Mouse (Mus musculus): ENCODE results near the gene Fam241a.

Gene Fam241a

GRCm38 (mm10) chr3:127895792-127896541 is at the start of gene Fam241a:
Gene Fam241a (minus strand): TSS chr3:127896324.
- peak; percentile 85 for DNase-seq (ENCODE audit: low read depth, low spot score)

DNA sequence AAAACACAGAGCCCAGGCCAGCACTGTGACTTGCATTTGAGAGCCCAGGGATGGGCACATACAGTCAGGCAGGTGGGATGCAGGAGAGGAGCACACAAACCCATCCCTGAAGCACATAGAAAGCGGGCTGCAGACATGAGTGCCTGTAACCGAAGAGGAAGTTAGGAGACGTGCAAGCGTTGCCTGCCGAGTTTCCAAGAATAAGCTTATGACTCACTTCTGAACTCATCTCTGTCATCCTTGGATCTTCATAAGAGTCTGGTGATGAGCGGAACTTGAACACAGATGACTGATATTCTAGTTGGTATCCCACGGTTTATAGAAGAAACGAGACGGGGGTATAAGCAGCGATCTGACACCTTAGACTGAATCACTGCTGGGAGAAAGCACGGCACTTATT is 36.3 kb upstream of the Fam241a start:
- DNase-seq (ENCODE audit: low read depth, low spot score) = peak; percentile 73

GRCm38 (mm10) chr3:127930326-127931012 is 34.3 kb upstream of the Fam241a start:
- DNase-seq (ENCODE audit: low read depth, low spot score) = no peak

GRCm38 (mm10) chr3:127929921-127930320 is 33.8 kb upstream of the Fam241a start:
- no peak for DNase-seq (ENCODE audit: low read depth, low spot score)

DNA sequence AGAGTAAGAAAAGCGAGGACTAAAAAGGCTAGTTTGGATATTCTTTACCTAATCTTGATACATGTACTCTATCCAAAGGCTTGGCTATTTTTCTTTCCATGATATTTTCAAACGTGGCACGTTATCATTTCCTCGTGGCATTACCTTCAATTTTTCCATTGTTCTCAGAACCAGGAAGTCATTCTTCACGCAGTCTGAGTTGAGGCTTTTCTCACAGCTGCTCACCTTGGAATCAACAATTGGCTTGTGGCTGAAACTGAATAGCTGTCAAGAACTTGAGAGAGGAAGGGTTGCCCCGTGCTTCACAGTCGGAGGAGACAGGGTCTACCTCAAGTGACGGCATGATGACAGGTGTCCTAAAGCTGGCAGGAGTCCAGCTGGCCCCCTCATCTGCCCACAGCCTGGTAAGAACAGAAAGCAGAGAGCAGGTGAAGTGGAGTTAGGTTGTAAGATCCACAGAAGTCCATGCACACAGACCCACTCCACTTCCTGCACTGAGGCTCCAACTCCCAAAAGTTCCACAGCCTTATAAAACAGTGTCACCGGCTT is 30.6 kb upstream of the Fam241a start:
- no peak for DNase-seq (ENCODE audit: low read depth, low spot score)

GRCm38 (mm10) chr3:127924464-127924863 is 28.3 kb upstream of the Fam241a start:
- DNase-seq (ENCODE audit: low read depth, low spot score) = no peak

DNA sequence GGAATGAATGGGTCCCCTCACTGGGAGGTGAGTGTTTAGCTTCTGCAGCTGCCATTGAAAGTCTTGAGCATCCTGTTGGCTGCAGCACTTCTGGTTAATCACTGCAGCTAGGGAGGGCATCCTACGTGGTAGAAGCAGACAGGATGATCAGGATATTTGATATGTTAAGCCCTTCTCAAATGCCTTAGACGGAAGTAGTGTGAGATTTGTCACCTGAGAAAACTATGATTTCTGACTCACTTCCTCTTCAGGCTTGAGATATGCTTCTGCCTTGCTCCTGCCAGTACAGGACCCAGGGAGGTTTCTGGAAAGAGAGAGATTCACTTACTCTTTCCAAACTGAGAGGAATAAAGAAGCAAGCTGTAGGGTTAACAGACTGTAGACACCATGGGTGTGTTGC is 27.1 kb upstream of the Fam241a start:
- DNase-seq (ENCODE audit: low read depth, low spot score) = no peak

GRCm38 (mm10) chr3:127922125-127922524 is 26.0 kb upstream of the Fam241a start:
- peak; percentile 62 for DNase-seq (ENCODE audit: low read depth, low spot score)

GRCm38 (mm10) chr3:127917999-127918661 is 22.0 kb upstream of the Fam241a start:
- DNase-seq (ENCODE audit: low read depth, low spot score) = no peak

GRCm38 (mm10) chr3:127917549-127917948 is 21.4 kb upstream of the Fam241a start:
- DNase-seq (ENCODE audit: low read depth, low spot score) = no peak

GRCm38 (mm10) chr3:127915656-127916334 is 19.7 kb upstream of the Fam241a start:
- DNase-seq (ENCODE audit: low read depth, low spot score) = no peak

DNA sequence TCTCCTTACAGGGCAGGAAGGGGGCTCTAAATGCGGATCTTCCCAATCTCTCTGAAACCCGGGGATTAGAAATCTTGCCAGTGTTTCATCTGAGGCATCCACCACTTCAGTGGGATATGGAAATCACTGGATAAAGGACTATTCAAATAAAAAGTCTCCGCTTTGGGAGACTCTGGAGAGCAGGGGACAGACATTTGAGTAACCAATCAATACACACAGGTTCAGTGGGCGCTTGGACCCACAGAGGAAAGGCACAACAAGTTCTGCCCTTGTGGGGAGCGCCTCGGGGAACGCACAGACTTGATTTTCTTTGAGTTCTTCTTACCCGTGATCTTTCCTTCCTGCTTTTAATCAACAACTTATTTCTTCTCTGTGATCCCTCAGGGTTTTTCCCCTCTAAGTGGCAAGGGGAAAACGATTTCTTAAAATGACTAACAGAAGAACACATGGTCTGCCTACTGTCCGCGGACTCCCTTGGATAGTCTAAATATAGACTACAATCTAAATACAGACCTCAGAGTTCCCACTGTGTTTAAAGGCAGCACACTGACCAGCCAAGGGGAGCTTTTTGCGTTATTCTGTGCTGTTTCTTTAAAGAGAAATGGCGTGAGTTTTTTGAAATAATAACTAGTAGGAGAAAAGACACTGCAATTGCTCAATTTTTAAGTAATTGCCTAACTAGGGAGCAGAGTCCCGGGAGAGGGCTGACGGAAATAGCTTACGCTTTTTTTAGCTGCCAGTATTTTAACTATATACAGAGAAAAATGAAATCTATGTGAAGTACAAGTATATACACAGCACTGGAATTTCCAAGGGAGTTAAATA is 18.0 kb upstream of the Fam241a start:
- DNase-seq (ENCODE audit: low read depth, low spot score) = peak; percentile 32

DNA sequence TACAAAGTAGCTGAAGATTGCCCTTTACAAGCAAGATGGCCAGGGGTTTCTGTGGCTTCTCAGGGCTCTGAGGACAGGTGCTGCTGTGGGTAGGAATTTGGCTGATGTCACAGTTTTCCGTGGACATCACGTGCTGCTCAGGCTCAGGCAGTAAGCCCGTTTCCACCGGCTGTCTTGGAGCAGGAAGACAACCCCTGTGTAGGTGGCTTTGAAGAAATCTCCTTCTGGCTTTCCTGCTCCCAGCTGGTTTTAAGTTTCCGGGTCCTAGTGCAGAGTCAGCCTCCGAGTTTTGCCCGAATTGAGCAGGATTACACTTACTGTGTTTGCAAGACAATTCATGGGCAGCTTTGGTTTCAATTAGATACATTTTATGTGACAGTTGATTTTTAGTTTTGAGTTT is 13.8 kb upstream of the Fam241a start:
- DNase-seq (ENCODE audit: low read depth, low spot score) = peak; percentile 57

- DNase-seq (ENCODE audit: low read depth, low spot score) = no peak
Measured at GRCm38 (mm10) chr3:127894981-127895779, 944 bp downstream of the Fam241a start.

DNA sequence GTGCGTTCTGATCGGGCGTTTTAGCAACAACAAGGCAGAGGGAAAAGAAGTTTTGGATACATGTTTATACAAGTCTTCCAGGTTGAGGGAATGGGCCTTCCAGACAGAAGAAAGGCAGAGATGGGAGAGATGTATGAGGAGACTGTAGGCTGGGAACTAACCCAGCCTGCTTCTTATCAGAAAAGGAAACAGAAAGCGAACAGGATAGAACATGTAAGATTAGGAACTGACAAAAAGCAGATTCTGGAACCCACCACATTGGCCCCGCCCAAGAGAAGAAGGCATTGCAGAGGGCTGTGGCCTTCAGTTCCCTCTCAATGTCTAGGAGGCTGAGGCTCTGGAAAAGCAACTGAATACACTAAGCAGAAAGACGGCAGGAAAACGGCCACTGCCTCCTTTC is 2.2 kb downstream of the Fam241a start:
- DNase-seq (ENCODE audit: low read depth, low spot score) = no peak

DNA sequence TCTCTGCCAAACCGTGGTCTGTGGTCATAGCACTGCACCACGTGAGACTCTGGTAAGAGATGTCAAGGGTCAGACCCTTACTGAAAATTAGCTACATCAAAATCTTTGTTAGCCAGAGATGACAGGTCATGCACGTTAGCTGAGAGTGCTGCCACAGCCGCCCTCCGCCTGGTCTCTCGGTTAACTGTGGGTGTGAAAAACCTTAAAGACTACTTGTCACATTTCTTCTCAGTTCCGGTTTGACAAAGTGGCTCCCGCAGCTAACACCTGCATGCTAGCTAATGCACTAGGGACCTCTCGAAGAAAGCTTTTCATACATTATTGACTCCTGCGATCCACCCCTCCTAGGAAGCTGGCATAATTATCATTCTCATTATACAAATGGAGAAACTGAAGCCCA is 4.2 kb downstream of the Fam241a start:
- no peak for DNase-seq (ENCODE audit: low read depth, low spot score)

- no peak for DNase-seq (ENCODE audit: low read depth, low spot score)
Measured at GRCm38 (mm10) chr3:127890008-127890407, 6.1 kb downstream of the Fam241a start.

GRCm38 (mm10) chr3:127889570-127889969 is 6.6 kb downstream of the Fam241a start:
- no peak for DNase-seq (ENCODE audit: low read depth, low spot score)

GRCm38 (mm10) chr3:127881684-127882083 is 14.4 kb downstream of the Fam241a start:
- DNase-seq (ENCODE audit: low read depth, low spot score) = no peak

- DNase-seq (ENCODE audit: low read depth, low spot score) = no peak
Measured at GRCm38 (mm10) chr3:127879968-127880367, 16.2 kb downstream of the Fam241a start.
